In genomic region chr7:116619636-116620035, GRCm38 (mm10) we compare ENCODE assay signal across 13 mouse cellular contexts.
A peak's percentile ranks its signal among the peaks of the same experiment; 100 is the strongest.
DNase-seq lines count a peak whose midpoint lies in the region; TF ChIP-seq lines count a peak whose summit lies in the region.
"Had no signal": no experiment of that assay in that cellular context is flagged by ENCODE, and none has a peak within 500 bp of the region (broad histone marks: within the 10 kb centered on the region; RNA-seq: fewer than 3 reads in every experiment).

No protein-coding gene starts in this region.

- no peak for TF ChIP-seq POLR2A in cerebellum, adult 2 months (IDR thresholded peaks at IDR 0.05; ENCODE audit: borderline replicate concordance, insufficient read depth, low read length)

- TF ChIP-seq CTCF in cerebellum, adult 2 months (IDR thresholded peaks at IDR 0.05; ENCODE audit: borderline replicate concordance, insufficient read depth, low read depth, low read length): no peak

- DNase-seq in cerebellum, postnatal 10 days: peak; percentile 61 to 66
- DNase-seq in cerebellum, adult 9-10 months: no peak
- peak; percentile 42 to 56 for DNase-seq in cerebellum, postnatal 14 days
- DNase-seq in cerebellum, adult 2 months: no peak
- DNase-seq: adrenal gland, adult 2 months; adrenal gland, adult 8-10 months; adrenal gland, postnatal 10 days; adrenal gland, postnatal 25 days; adrenal gland, postnatal 36 days; cerebellum, adult 11 months; cerebellum, adult 11-12 months; cerebellum, adult 18-20 months had no signal

- no peak overlapping the region for H3K4me3 ChIP-seq in cerebellum, adult 2 months (replicated peaks; ENCODE audit: insufficient read depth, low read depth, low read length)

- 14% methylated on average over 2 of the region's 2 CpGs for WGBS in cerebellum, adult 2 months

- no peak overlapping the region for H3K27ac ChIP-seq in cerebellum, adult 2 months (ENCODE audit: insufficient read depth, low read length)

- no peaks in the 10 kb centered on the region for H3K4me1 ChIP-seq in cerebellum, adult 2 months (ENCODE audit: control insufficient read depth, insufficient read depth, low read length)

- no peaks in the 10 kb centered on the region for H3K27me3 ChIP-seq in cerebellum, adult 2 months (ENCODE audit: control insufficient read depth, insufficient read depth, low read length)
- H3K27me3 ChIP-seq: CH12.LX had no signal

Comparison
In these comparisons a context has a peak if more than half of its experiments do, and no peak if none do; other contexts are left out.
1. DNase-seq: peak in cerebellum, postnatal 10 days (2 of 2) and cerebellum, postnatal 14 days (2 of 2); none in cerebellum, adult 9-10 months (single experiment) and cerebellum, adult 2 months (0 of 2).